Mouse (Mus musculus) myocyte (in vitro differentiated cells): Measurements from ENCODE around the gene Nxt1. TPM values are rescaled to one million over a fixed set of nuclear protein-coding genes. Genes with fewer than 3 reads are reported as not detected.

ENCODE experiments used
- H3K27me3 ChIP-seq: one replicate; pipeline ENCODE4 v1.6.1; 2011; ENCODE audit not compliant: control insufficient read depth, insufficient read depth, insufficient read length
- H3K36me3 ChIP-seq: one replicate; pipeline ENCODE4 v1.6.1; 2011; ENCODE audit not compliant: control insufficient read depth, insufficient read depth
- H3K4me2 ChIP-seq: one replicate; pipeline ENCODE4 v1.6.1; 2011; ENCODE audit warnings: low read depth, control low read depth
- H3K4me3 ChIP-seq: one replicate; pipeline ENCODE4 v1.5.1; 2011; ENCODE audit warnings: mild to moderate bottlenecking, control low read depth, moderate library complexity
- H3K79me2 ChIP-seq: one replicate; pipeline ENCODE4 v1.6.1; 2011; ENCODE audit not compliant: control insufficient read depth, insufficient read depth
- H3ac ChIP-seq: one replicate; pipeline ENCODE4 v1.6.1; 2011; ENCODE audit not compliant: control insufficient read depth, insufficient read length
- CEBPB ChIP-seq: IDR thresholded peaks from 2 replicates; pipeline ENCODE4 v1.6.1; 2011; ENCODE audit warnings: mild to moderate bottlenecking, moderate library complexity; ENCODE audit not compliant: poor library complexity, insufficient read depth, severe bottlenecking
- E2F4 ChIP-seq: IDR thresholded peaks from one replicate; pipeline ENCODE4 v1.6.1; 2011; ENCODE audit warnings: mild to moderate bottlenecking, control low read depth, moderate library complexity; ENCODE audit not compliant: insufficient read depth
- MAX ChIP-seq: IDR thresholded peaks from one replicate; pipeline ENCODE4 v1.6.1; 2011; ENCODE audit warnings: low read depth, mild to moderate bottlenecking, control low read depth
- MYOD1 ChIP-seq, 3 experiments: IDR thresholded peaks; one replicate each; pipeline ENCODE4 v1.6.1; 2011; ENCODE audit warnings: control low read depth in 2 of 3, low read depth in 2 of 3, mild to moderate bottlenecking in 2 of 3, moderate library complexity in 1 of 3; ENCODE audit not compliant: insufficient read length in 2 of 3, control insufficient read depth in 1 of 3
- MYOG ChIP-seq, 3 experiments: IDR thresholded peaks; one replicate each; pipeline ENCODE4 v1.6.1; 2011; ENCODE audit warnings: control low read depth in 2 of 3, low read depth in 2 of 3, mild to moderate bottlenecking in 2 of 3; ENCODE audit not compliant: insufficient read length in 2 of 3, control insufficient read depth in 1 of 3, insufficient read depth in 1 of 3
- POLR2A ChIP-seq: IDR thresholded peaks from one replicate; pipeline ENCODE4 v1.6.1; 2011; ENCODE audit warnings: low read depth, mild to moderate bottlenecking, control low read depth, moderate library complexity; ENCODE audit not compliant: insufficient read length
- POLR2AphosphoS2 ChIP-seq: IDR thresholded peaks from one replicate; pipeline ENCODE4 v1.6.1; 2011; ENCODE audit warnings: low read depth, control low read depth; ENCODE audit not compliant: insufficient read length
- REST ChIP-seq: IDR thresholded peaks from one replicate; pipeline ENCODE4 v1.6.1; 2011; ENCODE audit warnings: mild to moderate bottlenecking, control low read depth, moderate library complexity; ENCODE audit not compliant: insufficient read depth, insufficient read length
- SRF ChIP-seq: IDR thresholded peaks from one replicate; pipeline ENCODE4 v1.6.1; 2011; ENCODE audit warnings: low read depth; ENCODE audit not compliant: control insufficient read depth, insufficient read length
- TCF12 ChIP-seq: IDR thresholded peaks from one replicate; pipeline ENCODE4 v1.6.1; 2011; ENCODE audit warnings: mild to moderate bottlenecking, control low read depth; ENCODE audit not compliant: poor library complexity, insufficient read depth, severe bottlenecking
- TCF3 ChIP-seq: IDR thresholded peaks from one replicate; pipeline ENCODE4 v1.6.1; 2011; ENCODE audit warnings: low read depth, control low read depth; ENCODE audit not compliant: insufficient read length
- USF1 ChIP-seq: IDR thresholded peaks from one replicate; pipeline ENCODE4 v1.6.1; 2011; ENCODE audit warnings: low read depth, mild to moderate bottlenecking, control low read depth, moderate library complexity
- polyA plus RNA-seq: library from polyadenylated mRNA; unstranded; fragments of >200 nt; fragmentation: generic; extraction: Trizol; gene quantifications from one replicate; pipeline ENCODE4 v1.2.1, GENCODE M21; 2012; ENCODE audit warnings: missing spikeins

The Nxt1 gene
- polyA plus RNA-seq, 1 experiment: 36.8 TPM

GRCm38 (mm10) chr2:148687971-148688370 lies 15.6 kb downstream of the Nxt1 start:
- TF ChIP-seq USF1 (no peak), MAX (no peak), TCF12 (no peak), REST (no peak), MYOD1 (IDR thresholded peaks at IDR 0.05; ENCODE audit: control insufficient read depth in 1 of 3, insufficient read length in 2 of 3, low read depth in 2 of 3) (no peak), CEBPB (no peak), MYOG (IDR thresholded peaks at IDR 0.05; ENCODE audit: control insufficient read depth in 1 of 3, insufficient read depth in 1 of 3, insufficient read length in 2 of 3, low read depth in 2 of 3) (no peak), TCF3 (no peak), SRF (no peak), POLR2AphosphoS2 (no peak), POLR2A (no peak), E2F4 (no peak)
- H3K4me3 ChIP-seq: no peak overlapping the region
- H3ac ChIP-seq: no peak overlapping the region

DNA sequence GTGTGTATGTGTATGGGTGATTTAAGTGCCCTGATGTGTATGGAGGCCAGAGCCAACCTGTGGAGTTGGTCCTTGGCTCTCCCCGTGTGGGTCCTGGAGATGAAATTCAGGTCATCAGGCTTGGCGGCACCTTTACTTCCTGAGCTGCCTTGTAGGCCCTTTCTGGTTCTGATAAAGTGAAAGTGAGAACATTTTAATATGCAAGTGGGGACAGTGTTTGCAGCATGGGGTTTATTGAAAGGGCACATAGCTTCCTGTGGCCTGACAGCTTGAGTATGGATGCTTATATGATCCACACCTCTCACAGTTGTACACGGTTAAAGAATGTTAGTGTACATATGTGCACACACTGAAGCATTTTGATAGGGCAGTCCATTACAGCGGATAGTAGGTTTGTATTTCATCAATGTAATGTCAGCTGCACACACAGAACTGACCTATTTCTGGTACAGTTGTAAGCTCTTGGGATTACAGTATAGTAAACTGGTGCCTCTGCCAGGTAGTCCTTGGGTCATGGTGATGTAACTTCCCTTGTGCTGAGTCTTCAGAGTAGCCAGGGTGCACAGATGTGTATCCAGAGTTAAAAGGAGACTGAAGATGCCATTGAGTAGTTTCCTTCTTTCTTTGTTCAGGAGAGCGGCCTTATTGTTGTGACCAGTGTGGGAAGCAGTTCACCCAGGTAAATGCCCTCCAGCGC lies 17.2 kb downstream of the Nxt1 start:
- H3K79me2 ChIP-seq: peaks cover 8% of the 10 kb centered on the region
- peaks cover 69% of the 10 kb centered on the region for H3K36me3 ChIP-seq

More at GRCm38 (mm10) chr2:148687971-148688370, 15.6 kb downstream of the Nxt1 start:
- H3K4me2 ChIP-seq: no peak overlapping the region
- H3K36me3 ChIP-seq: peaks cover 62% of the 10 kb centered on the region
- H3K79me2 ChIP-seq: peaks cover 15% of the 10 kb centered on the region
- H3K27me3 ChIP-seq: no peaks in the 10 kb centered on the region

GRCm38 (mm10) chr2:148690291-148690690 lies 17.9 kb downstream of the Nxt1 start:
- Histone ChIP-seq H3K36me3 (peaks cover 71% of the 10 kb centered on the region), H3K4me2 (no peak overlapping the region), H3K79me2 (peaks cover 2% of the 10 kb centered on the region), H3ac (no peak overlapping the region), H3K27me3 (no peaks in the 10 kb centered on the region), H3K4me3 (no peak overlapping the region)
- TF ChIP-seq MAX (no peak), TCF12 (no peak), MYOD1 (IDR thresholded peaks at IDR 0.05; ENCODE audit: control insufficient read depth in 1 of 3, insufficient read length in 2 of 3, low read depth in 2 of 3) (no peak), REST (no peak), E2F4 (no peak), MYOG (IDR thresholded peaks at IDR 0.05; ENCODE audit: control insufficient read depth in 1 of 3, insufficient read depth in 1 of 3, insufficient read length in 2 of 3, low read depth in 2 of 3) (no peak)

More for the DNA sequence above, 17.2 kb downstream of the Nxt1 start:
- H3K4me2 ChIP-seq: no peak overlapping the region
- H3K27me3 ChIP-seq: no peaks in the 10 kb centered on the region
- no peak overlapping the region for H3ac ChIP-seq
- no peak overlapping the region for H3K4me3 ChIP-seq
- TF ChIP-seq SRF (no peak), MYOG (IDR thresholded peaks at IDR 0.05; ENCODE audit: control insufficient read depth in 1 of 3, insufficient read depth in 1 of 3, insufficient read length in 2 of 3, low read depth in 2 of 3) (no peak), POLR2A (no peak), TCF12 (no peak), USF1 (no peak), TCF3 (no peak), REST (no peak), MAX (no peak), CEBPB (no peak), POLR2AphosphoS2 (no peak), E2F4 (no peak), MYOD1 (IDR thresholded peaks at IDR 0.05; ENCODE audit: control insufficient read depth in 1 of 3, insufficient read length in 2 of 3, low read depth in 2 of 3) (no peak)

DNA sequence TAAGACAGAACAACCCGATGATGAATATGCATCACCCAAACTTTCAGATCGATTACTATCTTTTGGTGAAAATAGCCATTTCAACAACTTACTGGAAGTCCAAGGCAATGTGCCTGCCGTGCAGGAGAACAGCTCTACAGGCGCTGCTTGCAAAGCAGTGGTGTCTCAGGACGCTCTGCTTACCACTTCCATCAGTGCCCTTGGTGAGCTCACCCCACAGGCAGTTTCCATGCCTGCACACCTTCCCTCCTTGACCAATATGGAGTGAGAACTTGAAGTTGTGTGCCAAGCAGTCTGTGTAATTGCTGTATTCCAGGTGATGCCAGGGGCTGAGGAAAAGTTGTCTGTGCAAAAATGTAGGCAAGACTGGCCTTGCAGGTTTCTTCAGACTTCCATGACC lies 18.4 kb downstream of the Nxt1 start:
- Histone ChIP-seq H3K4me3 (no peak overlapping the region), H3ac (no peak overlapping the region), H3K36me3 (peaks cover 72% of the 10 kb centered on the region), H3K79me2 (no peaks in the 10 kb centered on the region), H3K4me2 (no peak overlapping the region), H3K27me3 (no peaks in the 10 kb centered on the region)
- TF ChIP-seq POLR2AphosphoS2 (peak; percentile 72), TCF3 (no peak)

DNA sequence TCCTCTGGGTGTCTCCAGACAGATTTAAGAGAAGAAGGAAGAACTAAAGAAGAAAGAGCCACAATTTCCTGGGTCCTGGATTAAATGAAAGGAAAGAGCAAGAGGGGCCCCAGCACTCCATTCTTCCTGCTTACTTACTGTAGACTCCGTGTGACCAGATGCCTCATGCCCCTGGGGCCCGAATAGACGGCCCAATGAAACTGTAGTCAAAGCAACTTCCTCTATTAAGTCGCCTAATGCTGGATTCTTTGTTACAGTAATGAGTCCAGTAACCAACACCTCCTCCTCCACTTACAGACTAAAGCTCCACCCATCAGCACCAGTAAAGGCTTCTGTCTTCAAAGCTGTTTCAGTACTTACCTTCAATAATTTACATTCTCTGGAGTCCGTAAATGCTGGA lies 26.2 kb downstream of the Nxt1 start:
- Histone ChIP-seq H3K36me3 (peaks cover 75% of the 10 kb centered on the region), H3K4me2 (no peak overlapping the region)

More for the DNA sequence above, 26.2 kb downstream of the Nxt1 start:
- H3K79me2 ChIP-seq: no peaks in the 10 kb centered on the region
- no peak overlapping the region for H3ac ChIP-seq
- TF ChIP-seq TCF12: no peak
- no peak for TF ChIP-seq E2F4
- no peak for TF ChIP-seq SRF
- TF ChIP-seq USF1: no peak
- TF ChIP-seq POLR2A: no peak
- TF ChIP-seq POLR2AphosphoS2: no peak
- H3K4me3 ChIP-seq: no peak overlapping the region
- H3K27me3 ChIP-seq: no peaks in the 10 kb centered on the region
